Mouse (Mus musculus) embryonic fibroblast, embryonic 13.5 days (primary cell): ENCODE results near the gene Phf13. TPM values are rescaled to one million over a fixed set of nuclear protein-coding genes. Genes with fewer than 3 reads are reported as not detected.
A peak's percentile ranks its signal among the peaks of the same experiment; 100 is the strongest.
"Not testable (repeated sequence)": the region's sequence is repeated elsewhere in the genome, so short reads cannot be mapped to it uniquely, and the experiment has no call there.

ENCODE experiments used
- H3K27ac ChIP-seq: 2 replicates; pipeline ENCODE4 v1.5.1; 2012; ENCODE audit warnings: low read length, control low read depth, inconsistent platforms; ENCODE audit not compliant: insufficient read depth
- H3K4me1 ChIP-seq: 2 replicates; pipeline ENCODE4 v1.6.1; 2011; ENCODE audit warnings: low read length; ENCODE audit not compliant: control insufficient read depth, insufficient read depth
- H3K4me3 ChIP-seq: 2 replicates; pipeline ENCODE4 v1.5.1; 2011; ENCODE audit warnings: mild to moderate bottlenecking, control low read depth, low read length; ENCODE audit not compliant: insufficient read depth
- CTCF ChIP-seq: IDR thresholded peaks from 2 replicates; pipeline ENCODE4 v1.5.1; 2011; ENCODE audit warnings: mild to moderate bottlenecking, control low read depth, low read length, moderate library complexity, borderline replicate concordance; ENCODE audit not compliant: insufficient read depth
- POLR2A ChIP-seq: IDR thresholded peaks from 2 replicates; pipeline ENCODE4 v1.6.1; 2011; ENCODE audit warnings: low read depth, mild to moderate bottlenecking, control low read depth, low read length, moderate library complexity
- polyA plus RNA-seq: library from polyadenylated mRNA; stranded (reverse); fragments of >200 nt; gene quantifications from 2 replicates; pipeline ENCODE4 v1.2.4, GENCODE M21; 2011; ENCODE audit warnings: low read depth; ENCODE audit not compliant: missing spikeins, insufficient read length

Phf13 gene
- 21.0 and 23.2 TPM in 2 replicates for polyA plus RNA-seq

DNA sequence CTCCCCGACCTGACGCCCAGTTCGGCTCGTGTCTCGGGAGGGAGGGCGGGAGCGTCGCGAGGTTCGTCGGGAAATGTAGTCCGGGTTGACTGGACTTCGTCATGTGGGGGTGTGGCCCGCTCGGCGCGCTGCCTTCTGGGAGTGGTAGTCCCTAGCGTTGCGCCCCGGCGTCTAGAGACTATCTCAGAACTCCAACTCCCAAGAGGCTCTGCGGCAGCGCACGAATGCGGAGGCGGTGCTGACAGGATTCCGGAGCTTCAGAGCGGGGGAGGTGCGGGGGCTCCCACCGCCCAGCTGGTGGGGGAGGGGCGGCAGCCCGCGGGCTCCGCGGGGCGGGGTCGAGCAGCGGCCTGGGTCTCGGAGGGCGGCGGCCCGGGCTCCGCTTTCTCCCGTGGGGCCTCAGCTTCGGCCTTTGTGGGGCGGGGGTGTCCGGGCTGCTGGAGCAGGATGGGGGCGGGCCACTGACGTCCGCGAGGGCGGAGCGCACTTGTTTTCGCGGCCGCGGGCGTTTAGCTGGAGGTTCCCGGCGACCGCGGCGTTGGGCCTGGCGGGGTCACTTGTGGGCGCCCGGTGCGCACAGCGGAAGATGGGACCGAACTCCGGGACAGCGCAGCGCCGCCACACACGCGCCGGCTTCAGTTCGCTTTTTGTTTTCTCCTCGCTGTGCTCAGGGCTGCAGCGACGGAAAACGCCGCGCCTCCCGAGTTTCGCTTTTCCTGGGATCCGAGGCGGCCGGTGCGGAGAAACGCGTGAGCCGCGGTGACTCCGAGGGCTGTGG, at the start of gene Phf13:
Gene Phf13, minus strand, starts transcription at position 86 of the 778 bp plus-strand sequence.
- TF ChIP-seq CTCF, result no peak
- TF ChIP-seq POLR2A, result peak; percentile 77
- H3K27ac ChIP-seq, result peak within 1 kb of the TSS; percentile 79
- peak within 1 kb of the TSS; percentile 86 for H3K4me3 ChIP-seq
- peaks cover 7% of the 10 kb centered on the region for H3K4me1 ChIP-seq

GRCm38 (mm10) chr4:152044609-152045008, 48.6 kb upstream of the Phf13 start:
- TF ChIP-seq CTCF (no peak), POLR2A (no peak)
- Histone ChIP-seq H3K4me1 (0 out of 2 replicates have a peak, but pooled peaks cover 3% of the 10 kb centered on the region), H3K4me3 (no peak overlapping the region), H3K27ac (no peak overlapping the region)

GRCm38 (mm10) chr4:152043171-152043570, 47.1 kb upstream of the Phf13 start:
- no peak overlapping the region for H3K4me3 ChIP-seq
- TF ChIP-seq CTCF (no peak), POLR2A (no peak)
- 0 out of 2 replicates have a peak, but pooled peaks cover 3% of the 10 kb centered on the region for H3K4me1 ChIP-seq
- H3K27ac ChIP-seq, result no peak overlapping the region

GRCm38 (mm10) chr4:152041924-152042641, 46.0 kb upstream of the Phf13 start:
- 0 out of 2 replicates have a peak, but pooled peaks cover 3% of the 10 kb centered on the region for H3K4me1 ChIP-seq
- H3K27ac ChIP-seq, result no peak overlapping the region
- no peak for TF ChIP-seq POLR2A
- TF ChIP-seq CTCF, result no peak
- no peak overlapping the region for H3K4me3 ChIP-seq

DNA sequence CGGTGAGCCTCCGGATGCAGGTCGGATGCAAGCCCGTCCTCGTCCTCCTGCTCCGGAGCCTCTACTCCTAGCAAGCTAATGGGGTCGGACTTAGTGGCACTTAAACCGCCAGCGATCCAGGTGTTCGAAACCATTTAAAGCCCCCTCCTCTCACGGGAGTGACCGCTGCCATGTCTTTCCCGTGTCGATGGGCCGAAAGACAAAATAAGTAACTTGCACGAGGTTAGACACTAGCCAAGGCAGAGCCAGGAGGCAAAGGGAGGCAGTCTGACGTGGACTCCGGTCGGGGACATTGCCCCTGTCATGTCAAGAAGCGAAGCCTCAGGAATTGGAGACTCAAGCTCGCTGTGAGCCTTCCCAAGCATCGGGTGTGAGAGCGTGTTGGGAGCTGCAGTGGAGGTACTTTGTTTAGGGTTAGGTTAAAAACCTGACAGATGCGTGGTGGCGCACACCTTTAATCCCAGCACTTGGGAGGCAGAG, 43.8 kb upstream of the Phf13 start:
- H3K27ac ChIP-seq, result no peak overlapping the region
- TF ChIP-seq CTCF (no peak), POLR2A (no peak)
- 0 out of 2 replicates have a peak, but pooled peaks cover 3% of the 10 kb centered on the region for H3K4me1 ChIP-seq
- H3K4me3 ChIP-seq, result peak overlapping the region; percentile 69

DNA sequence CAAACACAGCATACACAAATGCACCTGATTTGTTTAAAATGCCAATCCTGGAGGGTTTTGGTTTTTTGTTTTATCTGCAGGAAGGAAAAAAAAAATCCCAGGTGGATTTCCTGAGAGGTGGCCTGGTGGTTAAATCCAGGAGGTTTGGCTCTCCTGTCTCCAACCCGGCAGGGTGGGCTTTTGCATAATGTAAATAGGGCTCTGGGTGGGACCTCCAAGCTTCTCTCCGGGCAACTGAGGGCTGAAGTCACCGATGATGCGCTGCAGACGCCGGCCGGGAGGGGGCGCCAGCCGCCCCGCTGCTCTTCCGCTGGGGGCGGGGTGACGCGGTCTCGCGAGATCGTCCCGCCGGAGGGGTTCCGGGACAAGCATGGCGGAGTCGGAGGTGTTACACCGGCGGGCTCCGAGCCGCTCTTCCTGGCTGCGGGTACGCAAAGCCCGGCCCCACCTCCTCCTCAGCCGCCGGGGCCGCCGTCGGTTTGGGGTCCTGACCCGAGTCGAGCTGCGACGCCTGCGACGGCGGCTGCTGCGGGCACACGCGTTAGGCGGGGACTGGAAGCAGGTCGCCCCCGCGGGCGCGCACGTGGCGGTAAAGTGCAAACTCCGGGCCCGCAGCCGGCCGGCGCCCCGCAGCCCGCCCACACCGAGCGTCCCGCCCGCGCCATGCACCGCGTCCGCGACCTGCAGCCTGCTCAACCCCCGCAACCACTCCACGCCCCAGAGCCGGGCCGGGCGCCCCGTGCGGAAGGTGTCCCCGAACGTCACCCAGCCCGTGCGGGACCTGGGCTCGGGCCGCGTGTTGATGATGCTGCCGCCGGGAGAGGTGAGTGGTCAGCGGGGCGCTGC, 43.1 kb upstream of the Phf13 start, which contains the start of gene Nol9:
Gene Nol9, plus strand, starts transcription at position 337 of the 846 bp plus-strand sequence.
- TF ChIP-seq CTCF (peak; percentile 77), POLR2A (peak; percentile 78)
- no peak within 1 kb of the TSS for H3K27ac ChIP-seq
- H3K4me3 ChIP-seq, result peak within 1 kb of the TSS; percentile 69
- H3K4me1 ChIP-seq, result 0 out of 2 replicates have a peak, but pooled peaks cover 3% of the 10 kb centered on the region

DNA sequence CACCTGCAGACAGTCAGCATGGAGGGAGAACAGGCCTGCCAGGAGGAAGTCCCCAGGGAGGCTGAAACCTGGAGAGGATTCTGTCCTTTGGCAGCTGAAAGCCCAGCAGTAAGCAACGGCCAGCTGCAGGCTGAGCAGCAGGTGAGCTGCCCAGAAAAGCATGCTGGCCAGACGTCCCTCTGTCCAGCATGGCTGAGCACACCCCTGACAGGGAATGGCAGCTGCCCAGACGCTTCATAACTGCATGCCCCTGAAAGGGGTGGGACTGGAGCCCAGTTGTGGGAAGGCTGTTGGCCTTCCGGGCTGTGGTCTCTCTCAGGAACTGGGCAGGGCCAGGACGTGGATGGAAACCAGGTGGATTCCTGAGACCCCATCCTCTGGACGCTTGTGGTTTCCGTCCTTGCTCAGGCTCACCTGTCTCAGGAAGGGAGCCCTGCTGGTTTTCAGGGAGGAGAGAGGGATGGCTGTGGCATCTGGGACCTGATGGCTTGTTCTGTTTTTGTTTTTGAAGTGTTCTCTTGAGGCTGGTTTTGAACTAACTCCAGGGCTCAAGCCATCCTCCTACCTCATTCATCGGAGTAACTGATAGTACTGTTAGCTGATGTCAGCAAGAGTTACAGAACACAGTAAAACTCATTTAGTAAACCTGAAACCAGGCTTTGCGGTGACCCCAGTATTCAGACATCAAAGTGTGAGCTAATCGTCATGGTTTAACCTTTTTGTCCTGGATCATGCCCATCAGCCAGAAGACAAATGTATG, 42.3 kb upstream of the Phf13 start, which contains the start of gene Tas1r1:
Gene Tas1r1, minus strand, starts transcription at position 344 of the 760 bp plus-strand sequence.
- H3K27ac ChIP-seq, result no peak within 1 kb of the TSS
- 0 out of 2 replicates have a peak, but pooled peaks cover 3% of the 10 kb centered on the region for H3K4me1 ChIP-seq
- no peak for TF ChIP-seq POLR2A
- TF ChIP-seq CTCF, result no peak
- peak within 1 kb of the TSS; percentile 69 for H3K4me3 ChIP-seq

DNA sequence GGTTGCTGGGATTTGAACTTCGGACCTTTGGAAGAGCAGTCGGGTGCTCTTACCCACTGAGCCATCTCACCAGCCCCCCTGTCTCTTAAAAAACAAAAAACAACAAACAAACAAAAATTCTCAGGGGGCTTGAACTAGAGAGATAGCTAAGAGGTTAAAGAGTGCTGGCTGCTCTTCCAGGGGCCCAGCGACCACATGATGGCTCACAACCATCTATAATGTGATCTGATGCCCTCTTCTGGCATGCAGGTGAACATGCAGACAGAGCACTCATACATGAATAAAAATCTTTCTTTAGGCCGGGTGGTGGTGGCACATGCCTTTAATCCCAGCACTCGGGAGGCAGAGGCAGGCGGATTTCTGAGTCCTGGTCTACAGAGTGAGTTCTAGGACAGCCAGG, 40.4 kb upstream of the Phf13 start:
- not testable (repeated sequence) for H3K27ac ChIP-seq, H3K4me3 ChIP-seq, H3K4me1 ChIP-seq
